Mouse (Mus musculus): ENCODE measurements around the gene Fgfr2.

Fgfr2 gene

GRCm38 (mm10) chr7:132284795-132285194 is 838.4 kb downstream of the Fgfr2 start:
- CTCF ChIA-PET, result interaction anchor here (0.6 kb wide), 1 partner anchor 58 kb away, joined by 4 read pairs; no protein-coding TSS in a partner anchor

GRCm38 (mm10) chr7:132284048-132284737 is 839.0 kb downstream of the Fgfr2 start:
- CTCF ChIA-PET, result no interaction called here

GRCm38 (mm10) chr7:132282576-132282975 is 840.6 kb downstream of the Fgfr2 start:
- CTCF ChIA-PET, result interaction anchor here (0.6 to 0.9 kb wide), 3 partner anchors 27 to 34 kb away, joined by 3 to 8 read pairs (median 4); no protein-coding TSS in a partner anchor

- CTCF ChIA-PET, result no interaction called here
Measured at GRCm38 (mm10) chr7:132282161-132282560, 841.0 kb downstream of the Fgfr2 start.

- CTCF ChIA-PET, result no interaction called here
Measured at GRCm38 (mm10) chr7:132281753-132282152, 841.4 kb downstream of the Fgfr2 start.

- CTCF ChIA-PET, result no interaction called here
Measured at GRCm38 (mm10) chr7:132278658-132279057, 844.5 kb downstream of the Fgfr2 start.

GRCm38 (mm10) chr7:132276287-132276686 is 846.9 kb downstream of the Fgfr2 start:
- CTCF ChIA-PET, result no interaction called here

GRCm38 (mm10) chr7:132273741-132274513 is 849.2 kb downstream of the Fgfr2 start:
- CTCF ChIA-PET, result no interaction called here

- CTCF ChIA-PET, result no interaction called here
Measured at GRCm38 (mm10) chr7:132272984-132273383, 850.2 kb downstream of the Fgfr2 start.

GRCm38 (mm10) chr7:132270364-132270763 is 852.8 kb downstream of the Fgfr2 start:
- CTCF ChIA-PET, result no interaction called here

- CTCF ChIA-PET, result no interaction called here
Measured at GRCm38 (mm10) chr7:132269661-132270060, 853.5 kb downstream of the Fgfr2 start.

GRCm38 (mm10) chr7:132267721-132268498 is 855.2 kb downstream of the Fgfr2 start:
- CTCF ChIA-PET, result interaction anchor here (0.5 kb wide), 1 partner anchor 144 kb away, joined by 3 read pairs; no protein-coding TSS in a partner anchor

GRCm38 (mm10) chr7:132264763-132265162 is 858.4 kb downstream of the Fgfr2 start:
- CTCF ChIA-PET, result no interaction called here

GRCm38 (mm10) chr7:132263186-132263585 is 860.0 kb downstream of the Fgfr2 start:
- CTCF ChIA-PET, result no interaction called here

- CTCF ChIA-PET, result no interaction called here
Measured at GRCm38 (mm10) chr7:132262696-132263095, 860.5 kb downstream of the Fgfr2 start.

- CTCF ChIA-PET, result no interaction called here
Measured at GRCm38 (mm10) chr7:132261885-132262284, 861.3 kb downstream of the Fgfr2 start.

- CTCF ChIA-PET, result no interaction called here
Measured at GRCm38 (mm10) chr7:132260632-132261031, 862.5 kb downstream of the Fgfr2 start.

GRCm38 (mm10) chr7:132258817-132259216 is 864.3 kb downstream of the Fgfr2 start:
- CTCF ChIA-PET, result no interaction called here

- CTCF ChIA-PET, result no interaction called here
Measured at GRCm38 (mm10) chr7:132258216-132258615, 864.9 kb downstream of the Fgfr2 start.

GRCm38 (mm10) chr7:132253513-132253912 is 869.6 kb downstream of the Fgfr2 start:
- CTCF ChIA-PET, result no interaction called here

- CTCF ChIA-PET, result no interaction called here
Measured at GRCm38 (mm10) chr7:132253078-132253477, 870.1 kb downstream of the Fgfr2 start.

GRCm38 (mm10) chr7:132249563-132250119 is 873.5 kb downstream of the Fgfr2 start:
- CTCF ChIA-PET, result interaction anchor here (0.6 kb wide), 1 partner anchor 18 kb away, joined by 3 read pairs; no protein-coding TSS in a partner anchor
